Mouse (Mus musculus) megakaryocyte, embryonic 14.5 days (primary cell): ENCODE results near the gene Anapc4.

Experiments used
- FLI1 ChIP-seq: IDR thresholded peaks from 2 replicates; pipeline ENCODE4 v1.6.1; 2012; ENCODE audit warnings: low read length, inconsistent platforms, mixed read lengths
- GATA1 ChIP-seq: IDR thresholded peaks from 3 replicates; pipeline ENCODE4 v1.6.1; 2012; ENCODE audit warnings: mixed read lengths, low read length, inconsistent platforms, borderline replicate concordance

DNA sequence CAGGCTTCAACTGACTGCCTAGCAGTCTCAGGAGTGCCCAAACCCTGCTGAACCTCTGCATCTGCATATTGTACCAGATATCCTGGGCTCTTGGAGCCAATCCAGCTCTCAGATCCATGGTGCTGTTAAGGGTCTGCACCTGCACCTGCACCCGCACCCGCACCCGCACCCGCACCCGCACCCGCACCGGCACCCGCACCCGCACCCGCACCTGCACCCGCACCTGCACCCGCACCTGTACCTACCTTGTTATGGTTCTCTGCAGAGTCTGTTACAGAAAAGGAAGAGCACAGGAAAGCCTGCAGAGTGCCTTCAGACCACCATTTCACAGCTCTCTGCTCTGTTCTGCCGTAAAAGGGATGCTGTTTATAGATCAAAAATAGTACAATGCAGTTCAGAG, 38.2 kb downstream of the Anapc4 start:
- TF ChIP-seq GATA1 (no peak), FLI1 (no peak)
